Mouse (Mus musculus) layer of hippocampus, adult 18-20 months (tissue): ENCODE measurements around the gene Supt6. TPM values are rescaled to one million over a fixed set of nuclear protein-coding genes. Genes with fewer than 3 reads are reported as not detected.
A peak's percentile ranks its signal among the peaks of the same experiment; 100 is the strongest.
"Not testable (repeated sequence)": the region's sequence is repeated elsewhere in the genome, so short reads cannot be mapped to it uniquely, and the experiment has no call there.

Experiments
- DNase-seq, 2 experiments: peaks; one replicate each; pipeline ENCODE4 v3.0.0; 2022; ENCODE audit warnings: low spot score in 2 of 2
- long read RNA-seq: library from polyadenylated mRNA; stranded (forward); transcript quantifications from one replicate; pipeline ENCODE4 v2.0.0, GENCODE M21; 2021
- total RNA-seq, 2 experiments: library from RNA; stranded (reverse); gene quantifications; 2 replicates each; pipeline ENCODE4 v1.2.3; 2021

Gene Supt6
- 100 to 1,000 TPM; 123 to 126 TPM for total RNA-seq
- long read RNA-seq, full-length matches to known transcripts, result 55 of 88 reads
- long read RNA-seq, partial matches to known transcripts, result 25 of 88 reads
- long read RNA-seq, other reads (novel, unspliced or antisense), result 8 of 88 reads

GRCm38 (mm10) chr11:78245627-78246317 lies at the start of gene Supt6, which contains the start of gene Sdf2:
Gene Supt6 (minus strand): TSS chr11:78245987.
Gene Sdf2 (plus strand): TSS chr11:78245746.
- DNase-seq, result peak; percentile 83 to 93

- no peak for DNase-seq
Observed at GRCm38 (mm10) chr11:78294585-78294984, 48.8 kb upstream of the Supt6 start.

GRCm38 (mm10) chr11:78290654-78291053 lies 44.9 kb upstream of the Supt6 start, which contains the start of gene BC030499:
Gene BC030499 (plus strand): TSS chr11:78290841.
- peak in 1 of 2 experiments; percentile 47 for DNase-seq

- DNase-seq, result no peak
Observed at GRCm38 (mm10) chr11:78289146-78289763, 43.5 kb upstream of the Supt6 start.

GRCm38 (mm10) chr11:78279586-78279985 lies 33.8 kb upstream of the Supt6 start:
- DNase-seq, result peak in 1 of 2 experiments; percentile 78

GRCm38 (mm10) chr11:78278853-78279252 lies 33.1 kb upstream of the Supt6 start:
- DNase-seq, result no peak

GRCm38 (mm10) chr11:78276169-78276568 lies 30.4 kb upstream of the Supt6 start:
- not testable (repeated sequence) for DNase-seq

- no peak for DNase-seq
Observed at GRCm38 (mm10) chr11:78275596-78275995, 29.8 kb upstream of the Supt6 start.

- peak; percentile 83 to 90 for DNase-seq
Observed at GRCm38 (mm10) chr11:78271986-78272385, 26.2 kb upstream of the Supt6 start.

GRCm38 (mm10) chr11:78265571-78265970 lies 19.8 kb upstream of the Supt6 start:
- DNase-seq, result no peak

- DNase-seq, result peak; percentile 13 to 54
Observed at GRCm38 (mm10) chr11:78262550-78262949, 16.8 kb upstream of the Supt6 start.

GRCm38 (mm10) chr11:78261380-78262352 lies 15.9 kb upstream of the Supt6 start, which contains the start of gene 2610507B11Rik:
Gene 2610507B11Rik (plus strand): TSS chr11:78261752.
- peak; percentile 83 to 90 for DNase-seq

GRCm38 (mm10) chr11:78260489-78261258 lies 14.9 kb upstream of the Supt6 start:
- DNase-seq, result no peak

GRCm38 (mm10) chr11:78256618-78257017 lies 10.8 kb upstream of the Supt6 start:
- DNase-seq, result no peak

- no peak for DNase-seq
Observed at GRCm38 (mm10) chr11:78247727-78248140, 1.9 kb upstream of the Supt6 start.

GRCm38 (mm10) chr11:78247012-78247348 lies 1.2 kb upstream of the Supt6 start:
- DNase-seq, result no peak

- no peak for DNase-seq
Observed at GRCm38 (mm10) chr11:78246318-78247011, 678 bp upstream of the Supt6 start.

- no peak for DNase-seq
Observed at GRCm38 (mm10) chr11:78245261-78245626, 543 bp downstream of the Supt6 start.

GRCm38 (mm10) chr11:78240193-78240857 lies 5.5 kb downstream of the Supt6 start:
- peak; percentile 71 to 88 for DNase-seq
